Mouse (Mus musculus) CH12.LX (cell line): ENCODE measurements at regions not wholly inside any gene's neighbourhood (a gene's known extent, or its start where the extent isn't known, plus 50 kb on each side); places are given as distances from the start of the nearest gene placed in this dataset.

ENCODE experiments used
- CTCF ChIP-seq, 2 experiments: IDR thresholded peaks in 1 of 2; conservative IDR thresholded peaks in 1 of 2; 2 replicates each; pipeline ENCODE4 v1.5.1; 2011 to 2012; ENCODE audit warnings: low read depth in 2 of 2, low read length in 2 of 2, improper control_type of control experiment in 1 of 2, inconsistent platforms in 1 of 2, mild to moderate bottlenecking in 1 of 2, moderate library complexity in 1 of 2
- E2F4 ChIP-seq: IDR thresholded peaks from 2 replicates; pipeline ENCODE4 v1.6.1; 2011; ENCODE audit warnings: low read depth, low read length, improper control_type of control experiment; ENCODE audit not compliant: insufficient replicate concordance
- MAX ChIP-seq: IDR thresholded peaks from 2 replicates; pipeline ENCODE4 v1.6.1; 2011; ENCODE audit warnings: low read length, improper control_type of control experiment
- MXI1 ChIP-seq: IDR thresholded peaks from 2 replicates; pipeline ENCODE4 v1.6.1; 2011; ENCODE audit warnings: mild to moderate bottlenecking, low read depth, low read length, improper control_type of control experiment
- POLR2A ChIP-seq: IDR thresholded peaks from 2 replicates; pipeline ENCODE4 v1.6.1; 2011; ENCODE audit warnings: low read depth, mild to moderate bottlenecking, improper control_type of control experiment, low read length
- ZNF384 ChIP-seq: IDR thresholded peaks from 2 replicates; pipeline ENCODE4 v1.6.1; 2012; ENCODE audit warnings: low read depth, low read length, improper control_type of control experiment, inconsistent platforms

DNA sequence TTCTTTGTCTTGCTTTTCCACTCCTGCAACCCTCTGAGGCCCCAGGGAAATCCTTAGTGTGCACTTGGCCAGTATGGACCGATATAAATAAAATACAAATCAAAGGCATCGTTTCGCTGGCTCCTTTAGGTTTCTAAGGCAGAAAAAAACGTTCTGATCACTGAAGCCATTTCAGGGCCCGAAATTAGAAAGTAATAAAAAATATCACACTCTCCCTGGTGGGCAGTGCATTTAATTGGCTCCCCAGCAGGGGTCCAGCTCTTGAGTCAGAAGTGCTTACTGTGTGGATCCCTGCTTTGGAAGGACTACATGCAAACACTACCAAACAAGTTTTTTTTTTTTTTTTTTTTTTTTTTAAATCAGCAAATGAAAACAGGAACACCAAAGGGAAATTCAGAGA, 153.4 kb upstream of the Habp2 start:
- TF ChIP-seq CTCF (conservative IDR thresholded peaks at IDR 0.05 in 1 of 2, IDR thresholded peaks at IDR 0.05 in 1 of 2; ENCODE audit: low read depth in 2 of 2, low read length in 2 of 2) (no peak), ZNF384 (no peak), MAX (no peak), E2F4 (no peak), MXI1 (no peak), POLR2A (no peak)
